Comparison of ENCODE assay signal across 18 mouse cellular contexts in the genomic region with DNA sequence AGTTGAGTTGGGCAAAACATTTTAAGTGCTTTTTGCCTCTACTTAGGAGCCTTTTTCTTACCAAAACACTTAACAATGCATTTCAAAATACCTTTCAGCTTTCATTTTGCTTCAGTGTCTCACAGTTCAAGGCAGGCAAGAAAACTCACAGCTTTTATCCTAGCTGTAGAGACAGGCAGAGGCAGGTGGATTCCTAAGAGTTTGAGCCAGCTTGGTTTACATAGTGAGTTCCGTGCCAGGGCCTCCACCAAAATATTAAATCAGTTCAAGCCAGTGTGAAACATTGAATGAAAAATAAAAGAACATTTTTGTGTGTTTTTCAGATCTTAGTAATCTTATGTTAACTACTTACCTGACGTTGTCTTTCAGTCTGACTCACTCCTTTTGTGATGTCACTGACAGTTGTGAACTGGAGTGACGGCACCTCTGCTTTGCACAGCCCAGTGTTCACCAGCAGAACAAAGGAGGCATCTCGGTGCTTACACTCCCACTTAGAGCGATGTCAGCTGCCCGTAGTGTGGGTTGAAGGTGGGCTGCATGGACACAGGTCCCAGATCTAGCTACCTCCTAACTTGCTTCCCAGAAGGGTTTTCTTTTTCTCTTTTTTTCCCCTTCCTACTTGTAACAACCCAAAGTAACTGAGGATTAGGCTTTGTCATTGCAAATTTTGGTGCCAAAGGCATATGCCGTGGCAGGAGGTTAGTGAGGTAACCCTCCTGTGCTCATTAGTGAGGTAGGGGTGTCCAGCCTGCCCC. TPM values are rescaled to one million over a fixed set of nuclear protein-coding genes. Genes with fewer than 3 reads are reported as not detected.
DNase-seq lines count a peak whose midpoint lies in the region; ATAC-seq and TF ChIP-seq lines count a peak whose summit lies in the region.
"Had no signal": no experiment of that assay in that cellular context is flagged by ENCODE, and none has a peak within 500 bp of the region (broad histone marks: within the 10 kb centered on the region; RNA-seq: fewer than 3 reads in every experiment).

No protein-coding gene starts in this region.

- H3K9me3 ChIP-seq in intestine, embryonic 16.5 days (ENCODE audit: control insufficient read depth, low read length): no peaks in the 10 kb centered on the region
- no peaks in the 10 kb centered on the region for H3K9me3 ChIP-seq in intestine, postnatal 0 days (ENCODE audit: control insufficient read depth)
- H3K9me3 ChIP-seq in lung, postnatal 0 days (ENCODE audit: low read length): no peaks in the 10 kb centered on the region
- no peaks in the 10 kb centered on the region for H3K9me3 ChIP-seq in liver, embryonic 13.5 days (replicated peaks)
- H3K9me3 ChIP-seq: embryonic facial prominence, embryonic 12.5 days; forebrain, embryonic 15.5 days; hindbrain, embryonic 15.5 days had no signal

- TF ChIP-seq EP300 in lung, postnatal 0 days (IDR thresholded peaks at IDR 0.05): no peak

- 84% methylated on average over 7 of the region's 7 CpGs for WGBS in intestine, embryonic 16.5 days
- 83% methylated on average over 7 of the region's 7 CpGs for WGBS in intestine, postnatal 0 days
- 80% methylated on average over 7 of the region's 7 CpGs for WGBS in lung, postnatal 0 days
- 81% methylated on average over 7 of the region's 7 CpGs for WGBS in liver, embryonic 13.5 days (ENCODE audit: insufficient replicate concordance)

- H3K36me3 ChIP-seq in intestine, embryonic 16.5 days (ENCODE audit: control insufficient read depth, insufficient read depth, low read length): peaks cover 9% of the 10 kb centered on the region; the same call in 1 of the 2 replicates
- H3K36me3 ChIP-seq in intestine, postnatal 0 days (ENCODE audit: control insufficient read depth, insufficient read depth): peaks cover 54% of the 10 kb centered on the region
- peaks cover 27% of the 10 kb centered on the region for H3K36me3 ChIP-seq in lung, postnatal 0 days (ENCODE audit: insufficient read depth, low read length)
- peaks cover 49% of the 10 kb centered on the region for H3K36me3 ChIP-seq in liver, embryonic 13.5 days

- no peak overlapping the region for H3K4me2 ChIP-seq in intestine, embryonic 16.5 days (ENCODE audit: low read depth, low read length)
- no peak overlapping the region for H3K4me2 ChIP-seq in intestine, postnatal 0 days (replicated peaks; ENCODE audit: low read depth)
- no peak overlapping the region for H3K4me2 ChIP-seq in lung, postnatal 0 days (replicated peaks; ENCODE audit: low read depth, low read length)
- no peak overlapping the region for H3K4me2 ChIP-seq in liver, embryonic 13.5 days
- H3K4me2 ChIP-seq: embryonic facial prominence, embryonic 12.5 days; forebrain, embryonic 15.5 days; heart, embryonic 11.5 days; hindbrain, embryonic 15.5 days had no signal

- H3K4me3 ChIP-seq in intestine, embryonic 16.5 days (ENCODE audit: low read length): no peak overlapping the region
- no peak overlapping the region for H3K4me3 ChIP-seq in intestine, postnatal 0 days (ENCODE audit: low read depth, low read length)
- no peak overlapping the region for H3K4me3 ChIP-seq in lung, postnatal 0 days (ENCODE audit: low read depth, low read length)
- H3K4me3 ChIP-seq in liver, embryonic 13.5 days (replicated peaks): no peak overlapping the region
- H3K4me3 ChIP-seq: embryonic facial prominence, embryonic 12.5 days; forebrain, embryonic 15.5 days; hindbrain, embryonic 15.5 days had no signal

- peak; percentile 13 for DNase-seq in lung, postnatal 0 days (ENCODE audit: low spot score)
- DNase-seq in lung, postnatal 4 days: no peak
- peak; percentile 56 for DNase-seq in induced T-regulatory cell, adult 2 months (ENCODE audit: low read depth)
- no peak for DNase-seq in liver, embryonic 13.5 days
- DNase-seq: adrenal gland, postnatal 10 days; cerebellum, adult 11 months; cerebellum, adult 8-10 months; cerebellum, postnatal 25 days; gastrocnemius, postnatal 36 days; heart, adult 18-20 months; heart, postnatal 36 days had no signal

- TF ChIP-seq CTCF in intestine, postnatal 0 days (IDR thresholded peaks at IDR 0.05; ENCODE audit: low read depth): no peak
- TF ChIP-seq CTCF in lung, postnatal 0 days (IDR thresholded peaks at IDR 0.05): no peak

- 0 out of 2 replicates have a peak, but pooled peaks have one; percentile 23 for ATAC-seq in intestine, embryonic 16.5 days
- ATAC-seq in intestine, postnatal 0 days: no peak
- ATAC-seq in lung, postnatal 0 days: no peak
- ATAC-seq in liver, embryonic 13.5 days (ENCODE audit: low read depth): 0 out of 2 replicates have a peak, but pooled peaks have one; percentile 10
- ATAC-seq in megakaryocyte-erythroid progenitor cell, adult 5-6 weeks (replicated peaks; ENCODE audit: low FRiP score, low TSS enrichment, poor library complexity, severe bottlenecking): no peak
- ATAC-seq: forebrain, embryonic 15.5 days had no signal

- no peak overlapping the region for H3K27ac ChIP-seq in intestine, embryonic 16.5 days (ENCODE audit: low read length)
- H3K27ac ChIP-seq in intestine, postnatal 0 days (ENCODE audit: low read depth, low read length): no peak overlapping the region
- peak overlapping the region; percentile 26; the same call in 1 of the 2 replicates for H3K27ac ChIP-seq in lung, postnatal 0 days (ENCODE audit: low read length)
- no peak overlapping the region for H3K27ac ChIP-seq in liver, embryonic 13.5 days
- H3K27ac ChIP-seq: embryonic facial prominence, embryonic 12.5 days; forebrain, embryonic 15.5 days; hindbrain, embryonic 15.5 days had no signal

- no peak overlapping the region for H3K9ac ChIP-seq in intestine, embryonic 16.5 days (ENCODE audit: low read depth, low read length)
- H3K9ac ChIP-seq in intestine, postnatal 0 days (ENCODE audit: low read depth, low read length): no peak overlapping the region
- H3K9ac ChIP-seq in lung, postnatal 0 days (replicated peaks; ENCODE audit: low read depth): no peak overlapping the region
- H3K9ac ChIP-seq in liver, embryonic 13.5 days: no peak overlapping the region
- H3K9ac ChIP-seq: embryonic facial prominence, embryonic 12.5 days; forebrain, embryonic 15.5 days; hindbrain, embryonic 15.5 days had no signal

- no peaks in the 10 kb centered on the region for H3K27me3 ChIP-seq in intestine, embryonic 16.5 days (replicated peaks; ENCODE audit: control insufficient read depth, insufficient read depth, low read length)
- no peaks in the 10 kb centered on the region for H3K27me3 ChIP-seq in intestine, postnatal 0 days (replicated peaks; ENCODE audit: control insufficient read depth, insufficient read depth, low read length)
- no peaks in the 10 kb centered on the region for H3K27me3 ChIP-seq in lung, postnatal 0 days (replicated peaks; ENCODE audit: insufficient read depth, low read length)
- no peaks in the 10 kb centered on the region for H3K27me3 ChIP-seq in liver, embryonic 13.5 days
- H3K27me3 ChIP-seq: embryonic facial prominence, embryonic 12.5 days; forebrain, embryonic 15.5 days; hindbrain, embryonic 15.5 days had no signal

- no peaks in the 10 kb centered on the region for H3K4me1 ChIP-seq in intestine, embryonic 16.5 days (ENCODE audit: control insufficient read depth, insufficient read depth, low read length)
- no peaks in the 10 kb centered on the region for H3K4me1 ChIP-seq in intestine, postnatal 0 days (replicated peaks; ENCODE audit: control insufficient read depth, insufficient read depth, low read length)
- no peaks in the 10 kb centered on the region; the same call in 1 of the 2 replicates for H3K4me1 ChIP-seq in lung, postnatal 0 days (ENCODE audit: insufficient read depth, low read depth, low read length)
- peaks cover 14% of the 10 kb centered on the region for H3K4me1 ChIP-seq in liver, embryonic 13.5 days (replicated peaks)
- H3K4me1 ChIP-seq: embryonic facial prominence, embryonic 12.5 days; forebrain, embryonic 15.5 days; hindbrain, embryonic 15.5 days had no signal

RNA-seq across cellular contexts. Expression of a gene that starts 42.0 kb away (rescaled TPM):
- polyA plus RNA-seq in intestine, embryonic 16.5 days (2015; fragmentation: Nextera tagmentation; extraction: Ambion mirVana): 47.0 and 51.6 TPM in 2 replicates
- polyA plus RNA-seq in intestine, postnatal 0 days (2015; fragmentation: Nextera tagmentation; extraction: Ambion mirVana): 37.6 and 38.1 TPM in 2 replicates
- polyA plus RNA-seq in lung, postnatal 0 days (2015; fragmentation: Nextera tagmentation; extraction: Ambion mirVana): 54.1 and 58.3 TPM in 2 replicates
- polyA plus RNA-seq in liver, embryonic 13.5 days (2015; fragmentation: Nextera tagmentation; extraction: Ambion mirVana): 29.3 and 36.6 TPM in 2 replicates
- total RNA-seq in megakaryocyte-erythroid progenitor cell, adult 5-6 weeks (2014; fragmentation: Nextera tagmentation): 21.3 and 26.6 TPM in 2 replicates
- 53.3 and 67.5 TPM in 2 replicates for total RNA-seq in megakaryocyte-erythroid progenitor cell, adult 5-6 weeks (2017)

RNA-seq across cellular contexts. Expression of a gene that starts 54.5 kb away (rescaled TPM):
- polyA plus RNA-seq in intestine, embryonic 16.5 days (2015; fragmentation: Nextera tagmentation; extraction: Ambion mirVana): 5.9 and 6.8 TPM in 2 replicates
- 2.7 and 3.2 TPM in 2 replicates for polyA plus RNA-seq in intestine, postnatal 0 days (2015; fragmentation: Nextera tagmentation; extraction: Ambion mirVana)
- 4.0 and 5.0 TPM in 2 replicates for polyA plus RNA-seq in lung, postnatal 0 days (2015; fragmentation: Nextera tagmentation; extraction: Ambion mirVana)
- polyA plus RNA-seq in liver, embryonic 13.5 days (2015; fragmentation: Nextera tagmentation; extraction: Ambion mirVana): 2.1 and 2.6 TPM in 2 replicates
- total RNA-seq in megakaryocyte-erythroid progenitor cell, adult 5-6 weeks (2014; fragmentation: Nextera tagmentation): 3.8 and 5.6 TPM in 2 replicates
- 0.76 and 2.8 TPM in 2 replicates for total RNA-seq in megakaryocyte-erythroid progenitor cell, adult 5-6 weeks (2017)

Comparison
In these comparisons a context has a peak if more than half of its experiments do, and no peak if none do; other contexts are left out.
1. ATAC-seq: peak in intestine, embryonic 16.5 days (single experiment) and liver, embryonic 13.5 days (single experiment); none in intestine, postnatal 0 days (single experiment), lung, postnatal 0 days (single experiment) and megakaryocyte-erythroid progenitor cell, adult 5-6 weeks (single experiment).
2. DNase-seq: peak in lung, postnatal 0 days (single experiment) and induced T-regulatory cell, adult 2 months (single experiment); none in lung, postnatal 4 days (0 of 2) and liver, embryonic 13.5 days (single experiment).